In genomic region chr3:92142644-92143043, GRCm38 (mm10) we compare ENCODE assay signal across 51 mouse cellular contexts. TPM values are rescaled to one million over a fixed set of nuclear protein-coding genes. Genes with fewer than 3 reads are reported as not detected.
"Had no signal": no experiment of that assay in that cellular context is flagged by ENCODE, and none has a peak within 500 bp of the region (broad histone marks: within the 10 kb centered on the region; RNA-seq: fewer than 3 reads in every experiment).

Lelp1 (minus strand) TSS chr3:92142744.

- H3K27me3 ChIP-seq: heart, embryonic 12.5 days; heart, embryonic 13.5 days; heart, embryonic 15.5 days; hindbrain, embryonic 12.5 days; hindbrain, embryonic 13.5 days; hindbrain, embryonic 15.5 days; intestine, embryonic 15.5 days; kidney, embryonic 15.5 days had no signal

- H3K27ac ChIP-seq: heart, embryonic 10.5 days; heart, embryonic 13.5 days; heart, embryonic 15.5 days; hindbrain, embryonic 10.5 days; hindbrain, embryonic 12.5 days; hindbrain, embryonic 13.5 days; hindbrain, embryonic 14.5 days; hindbrain, embryonic 15.5 days; hindbrain, postnatal 0 days; intestine, embryonic 15.5 days; kidney, embryonic 15.5 days; kidney, postnatal 0 days; layer of hippocampus, adult 2 months had no signal

- H3K36me3 ChIP-seq: heart, embryonic 10.5 days; heart, embryonic 12.5 days; heart, embryonic 13.5 days; heart, embryonic 15.5 days; hindbrain, embryonic 10.5 days; hindbrain, embryonic 12.5 days; hindbrain, embryonic 13.5 days; hindbrain, embryonic 15.5 days; intestine, embryonic 15.5 days; kidney, embryonic 15.5 days had no signal

- H3K4me1 ChIP-seq: heart, embryonic 10.5 days; heart, embryonic 12.5 days; heart, embryonic 13.5 days; heart, embryonic 15.5 days; hindbrain, embryonic 10.5 days; hindbrain, embryonic 12.5 days; hindbrain, embryonic 13.5 days; hindbrain, embryonic 15.5 days; intestine, embryonic 15.5 days; kidney, embryonic 15.5 days had no signal

- H3K4me3 ChIP-seq: heart, embryonic 10.5 days; heart, embryonic 12.5 days; heart, embryonic 13.5 days; heart, embryonic 15.5 days; hindbrain, embryonic 10.5 days; hindbrain, embryonic 12.5 days; hindbrain, embryonic 13.5 days; hindbrain, embryonic 15.5 days; intestine, embryonic 15.5 days; kidney, embryonic 15.5 days; layer of hippocampus, adult 2 months had no signal

- DNase-seq: heart, postnatal 10 days; heart, postnatal 14 days; heart, postnatal 36 days; heart, postnatal 4 days; kidney, adult 11 months; kidney, adult 18-20 months; kidney, adult 2 months; kidney, adult 8-10 months; kidney, adult 9 months; kidney, postnatal 10 days; kidney, postnatal 14 days; kidney, postnatal 25 days; kidney, postnatal 36 days; kidney, postnatal 4 days; layer of hippocampus, adult 9-11 months; layer of hippocampus, postnatal 36 days had no signal

RNA-seq across cellular contexts. Expression of gene Lelp1, which starts in this region (rescaled TPM):
- total RNA-seq: heart, postnatal 10 days; heart, postnatal 14 days; heart, postnatal 25 days; heart, postnatal 36 days; heart, postnatal 4 days; hematopoietic stem cell, adult 5-6 weeks; hindbrain, postnatal 0 days; layer of hippocampus, adult 18-20 months; layer of hippocampus, adult 2 months; layer of hippocampus, adult 8-10 months; layer of hippocampus, postnatal 10 days; layer of hippocampus, postnatal 14 days; layer of hippocampus, postnatal 25 days; layer of hippocampus, postnatal 36 days; left cerebral cortex, adult 18-20 months had no signal
- polyA plus RNA-seq: heart, embryonic 10.5 days; heart, embryonic 11.5 days; heart, embryonic 12.5 days; heart, embryonic 13.5 days; heart, embryonic 14.5 days; heart, embryonic 15.5 days; heart, embryonic 16.5 days; heart, postnatal 0 days; hindbrain, embryonic 10.5 days; hindbrain, embryonic 11.5 days; hindbrain, embryonic 12.5 days; hindbrain, embryonic 13.5 days; hindbrain, embryonic 14.5 days; hindbrain, embryonic 15.5 days; hindbrain, embryonic 16.5 days; hindbrain, postnatal 0 days; inflammation-experienced regulatory T-cells, adult 6 months; intestine, embryonic 14.5 days; intestine, embryonic 15.5 days; intestine, embryonic 16.5 days; intestine, postnatal 0 days; kidney, adult 2 months; kidney, embryonic 14.5 days; kidney, embryonic 15.5 days; kidney, embryonic 16.5 days; kidney, postnatal 0 days; large intestine, adult 2 months had no signal
